Mouse (Mus musculus): ENCODE data around the gene C2cd4c. TPM values are rescaled to one million over a fixed set of nuclear protein-coding genes. Genes with fewer than 3 reads are reported as not detected.

The C2cd4c gene
- total RNA-seq, 4 experiments from 2014 or later: 0.12 to 0.31 (median 0.17) TPM

DNA sequence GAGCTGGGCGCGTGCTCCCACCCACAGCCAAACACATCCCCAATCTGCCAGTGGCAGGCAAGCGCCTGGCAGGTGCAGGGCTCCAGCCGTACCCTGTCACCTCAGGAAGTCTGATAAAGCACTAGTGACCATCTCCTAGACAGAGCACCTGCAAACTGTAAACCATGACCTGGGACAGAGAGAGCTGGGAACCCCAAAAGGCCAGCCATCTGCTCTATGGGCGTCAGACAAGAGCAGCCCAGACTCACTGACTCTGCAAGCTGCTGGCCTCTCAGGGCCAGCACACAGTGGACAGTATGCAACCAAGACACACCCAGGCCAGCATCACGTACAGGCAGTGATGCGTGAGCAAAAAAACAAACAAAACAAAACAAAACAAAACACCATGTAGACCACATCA, 34.9 kb downstream of the C2cd4c start:
- DNase-seq: no peak

DNA sequence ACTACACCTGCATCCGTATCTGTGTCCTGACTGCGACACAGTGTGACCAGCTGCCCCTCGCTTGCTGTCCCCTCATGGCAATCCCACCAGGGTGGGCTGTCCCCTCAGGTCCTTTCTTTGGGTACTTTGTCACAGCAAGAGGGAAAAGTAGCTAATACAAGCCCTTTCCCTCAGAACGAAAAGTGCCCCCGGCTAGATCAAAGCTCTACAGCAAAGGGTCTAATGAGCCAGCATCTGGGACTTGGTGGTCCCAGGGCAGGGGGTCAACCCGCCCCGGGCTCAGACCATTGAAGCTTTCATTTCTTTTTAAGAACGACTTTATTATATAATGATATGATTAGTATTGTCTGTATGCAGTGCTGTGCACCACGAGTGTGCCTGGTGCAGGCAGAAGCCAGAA, 35.5 kb downstream of the C2cd4c start:
- DNase-seq: no peak

DNA sequence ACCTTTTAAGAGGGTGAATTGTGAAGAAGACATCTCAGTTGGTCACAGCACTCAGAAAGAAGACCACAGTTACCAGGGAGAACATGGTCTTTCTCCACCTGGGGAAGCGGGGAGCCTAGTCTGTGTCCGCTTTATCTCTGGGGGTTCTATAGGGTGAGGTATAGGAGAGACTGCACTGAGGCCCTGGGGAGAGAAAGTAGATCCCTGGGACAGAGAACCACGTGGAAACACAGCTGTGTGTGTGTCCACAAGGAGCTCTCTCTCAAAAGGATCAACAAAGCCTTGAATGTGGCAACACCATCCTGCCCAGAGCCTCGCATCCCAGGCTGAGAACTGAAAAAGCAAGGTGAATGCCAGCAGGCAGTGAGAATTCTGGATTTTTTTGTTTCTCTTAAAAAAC, 36.4 kb downstream of the C2cd4c start:
- DNase-seq: no peak

DNA sequence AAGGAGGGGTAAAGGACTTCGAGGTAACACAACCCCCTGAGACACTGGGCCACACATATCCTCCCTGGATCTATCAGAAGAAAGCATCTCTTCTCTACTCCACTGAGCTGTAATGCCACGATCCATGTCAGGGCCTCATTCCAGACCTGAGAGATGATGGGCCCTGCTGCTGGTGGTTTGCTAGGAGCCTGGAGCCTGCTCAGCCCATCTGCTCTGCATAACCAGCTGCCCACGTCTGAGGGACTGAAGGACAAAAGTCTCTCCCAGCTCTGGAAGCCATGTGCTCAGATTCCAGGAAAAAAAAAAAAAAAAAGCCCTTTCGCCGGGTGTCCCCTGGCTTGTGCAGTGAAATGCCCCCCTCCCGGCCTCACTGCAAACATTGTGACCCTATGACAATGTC, 38.1 kb downstream of the C2cd4c start:
- no peak for DNase-seq

DNA sequence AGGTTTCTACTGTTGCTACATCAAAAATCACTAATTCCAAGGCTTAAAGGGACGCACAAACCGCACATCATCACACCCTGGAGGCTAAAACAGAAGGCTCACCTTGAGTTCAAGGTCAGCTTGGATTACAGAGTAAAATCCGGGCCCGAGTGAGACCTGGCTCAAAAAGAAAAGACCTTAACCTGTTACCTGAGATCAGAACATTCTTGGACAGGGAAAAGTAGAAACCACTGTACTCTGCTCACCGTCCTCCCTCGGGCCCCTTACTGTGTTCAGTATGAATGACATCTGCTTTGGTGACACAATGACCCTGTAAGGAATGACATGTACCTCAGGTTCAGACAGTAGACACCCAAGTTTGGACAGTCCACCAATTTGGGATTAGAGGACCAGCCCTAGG, 39.0 kb downstream of the C2cd4c start:
- DNase-seq: no peak

DNA sequence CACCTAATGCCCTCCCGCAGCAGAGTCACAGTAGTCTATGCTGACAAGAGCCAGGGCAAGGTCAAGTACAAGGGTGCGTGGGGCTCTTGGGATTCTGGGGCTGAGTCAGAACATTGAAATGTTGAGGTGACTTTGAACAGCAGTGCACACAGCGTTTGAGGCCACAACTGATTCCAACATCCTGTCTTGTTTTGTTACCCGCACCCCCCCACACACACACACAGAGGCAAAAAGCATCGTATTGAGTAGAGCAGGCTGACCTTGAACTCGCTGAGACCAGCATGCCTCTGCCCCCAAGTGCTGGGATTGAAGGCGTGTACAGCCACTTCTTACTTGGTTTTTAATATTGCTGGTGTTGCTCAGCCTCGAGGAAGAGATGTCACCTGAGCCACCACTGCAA, 39.5 kb downstream of the C2cd4c start:
- no peak for DNase-seq

DNA sequence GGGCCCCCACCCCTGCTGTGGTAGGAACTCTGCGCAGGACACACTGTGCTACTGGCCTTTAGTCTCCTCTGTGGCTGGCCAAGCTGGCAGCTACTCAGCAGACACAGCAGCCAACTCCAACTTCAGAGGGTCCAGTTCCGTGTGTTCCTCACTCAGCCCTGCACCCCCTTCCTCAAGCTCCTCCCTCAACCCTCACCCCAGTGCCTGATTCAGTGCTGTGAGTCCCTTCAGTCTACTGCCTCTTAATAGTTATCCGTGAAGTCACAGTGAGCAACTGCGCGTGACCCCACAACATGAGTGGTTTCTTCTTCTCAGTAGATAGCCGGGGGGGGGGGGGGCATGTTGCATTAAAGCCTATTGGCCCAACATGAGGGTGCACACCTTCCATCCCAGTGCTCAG, 40.2 kb downstream of the C2cd4c start:
- no peak for DNase-seq

DNA sequence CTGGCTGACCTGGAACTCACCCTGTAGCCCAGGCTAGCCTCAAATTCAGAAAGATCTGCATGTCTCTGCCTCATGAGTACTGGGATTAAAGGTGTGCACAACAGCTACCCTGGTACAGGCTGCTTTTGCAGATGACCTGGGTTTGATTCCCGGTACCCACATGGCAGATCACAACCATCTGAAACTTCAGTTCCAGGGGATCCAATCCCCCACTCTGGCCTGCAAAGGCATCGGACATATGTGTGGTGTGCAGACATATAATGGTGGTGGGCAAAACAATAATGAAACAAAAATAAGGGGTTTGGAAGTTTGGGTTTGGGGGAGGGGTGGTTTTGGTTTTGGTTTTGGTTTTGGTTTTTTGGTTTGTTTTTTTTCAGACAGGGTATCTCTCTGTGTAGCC, 42.5 kb downstream of the C2cd4c start:
- DNase-seq: no peak

DNA sequence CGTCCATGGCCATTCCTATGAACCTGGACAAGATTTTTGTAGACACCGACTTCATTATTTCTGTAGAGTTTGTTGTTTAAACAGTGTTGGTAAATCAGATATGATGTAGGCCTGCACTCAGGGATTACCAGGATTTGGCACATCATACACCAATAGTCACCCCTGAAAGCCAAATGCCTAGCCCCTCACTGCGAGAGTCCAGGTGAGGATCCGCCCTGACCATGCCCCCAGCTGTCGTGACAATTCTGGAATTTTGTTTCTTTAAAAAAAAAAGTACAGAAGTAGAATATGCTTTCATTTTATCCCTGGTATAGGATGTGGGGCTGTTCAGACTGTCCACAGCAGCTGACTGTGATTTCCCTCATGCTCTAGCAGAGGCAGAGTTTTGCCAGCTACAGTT, 43.9 kb downstream of the C2cd4c start:
- DNase-seq: no peak

DNA sequence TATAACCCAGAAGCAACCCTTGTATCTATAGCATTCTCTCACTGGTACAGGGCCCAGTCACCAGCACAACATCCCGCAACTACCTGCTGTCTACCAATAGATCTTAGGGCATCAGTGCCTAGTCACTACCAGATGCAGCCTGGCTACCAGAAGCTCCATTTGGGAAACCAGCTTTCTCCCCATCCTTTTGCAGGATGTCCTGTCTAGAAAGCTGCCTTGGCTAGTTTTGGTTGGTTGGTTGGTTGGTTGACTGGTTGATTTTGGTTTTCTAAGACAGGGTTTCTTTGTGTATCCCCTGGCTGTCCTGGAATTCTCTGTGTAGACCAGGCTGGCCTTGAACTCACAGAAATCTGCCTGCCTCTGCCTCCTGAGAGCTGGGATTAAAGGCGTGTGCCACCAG, 54.1 kb downstream of the C2cd4c start:
- DNase-seq: no peak

DNA sequence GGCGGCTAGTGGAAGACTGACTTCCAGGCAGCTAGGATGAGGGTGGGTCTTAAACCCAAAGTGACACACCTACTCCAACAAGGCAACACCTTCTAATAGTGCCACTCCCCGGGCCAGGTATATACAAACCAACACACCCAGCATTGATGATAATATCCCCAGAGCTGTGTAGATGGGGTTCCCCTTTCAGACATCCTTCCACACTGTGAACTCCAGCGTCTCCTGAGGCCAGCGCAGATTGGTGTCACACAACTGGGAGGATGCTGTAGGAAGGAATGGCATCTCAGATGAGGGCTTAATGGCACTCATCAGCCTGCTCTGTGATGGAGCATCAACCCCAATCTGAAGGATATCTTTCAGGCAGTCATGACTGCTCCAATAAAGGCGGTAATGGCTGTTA, 56.3 kb downstream of the C2cd4c start:
- no peak for DNase-seq

DNA sequence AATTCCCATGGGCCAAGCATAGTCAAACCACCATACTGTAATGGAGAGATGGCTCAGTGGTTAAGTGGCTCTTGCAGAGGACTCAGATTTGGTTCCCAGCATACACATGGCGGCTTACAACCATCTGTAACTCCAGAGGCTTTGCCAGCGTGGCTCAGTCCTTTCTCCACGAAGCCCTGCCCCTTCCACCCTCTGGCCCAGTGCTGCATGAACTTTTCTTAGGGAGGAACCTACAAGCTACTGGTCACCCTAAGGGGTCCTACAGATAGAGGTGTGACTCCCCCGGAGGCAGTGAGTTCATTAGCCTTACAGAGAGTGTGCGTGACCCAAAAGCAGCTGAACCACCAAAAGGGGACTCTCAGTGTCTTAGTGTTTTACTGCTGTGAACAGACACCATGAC, 56.9 kb downstream of the C2cd4c start:
- DNase-seq: no peak

Other genes with a start within 250 kb of the C2cd4c start
- gene Vmn2r83, start 145.3 kb downstream of the C2cd4c start, total RNA-seq (2022): not detected
- gene Plpp2, start 80.2 kb downstream of the C2cd4c start, total RNA-seq (2022): 10 to 100 TPM; 21.3 to 49.8 (median 30.1) TPM
- gene Mier2, start 58.8 kb downstream of the C2cd4c start, total RNA-seq (2022): 10 to 100 TPM; 24.2 to 49.8 (median 41.4) TPM
- gene Theg, start 26.7 kb downstream of the C2cd4c start, total RNA-seq (2022): not detected
- gene Shc2, start 23.9 kb upstream of the C2cd4c start, total RNA-seq (2022): 10 to 100 TPM in 1 of 4 experiments, 1 to 10 TPM in 3; 3.6 to 11.4 (median 6.0) TPM
- gene Odf3l2, start 31.7 kb upstream of the C2cd4c start, total RNA-seq (2022): not detected
- not detected for gene Madcam1, start 50.5 kb upstream of the C2cd4c start, total RNA-seq (2022)
- gene Tpgs1, start 55.3 kb upstream of the C2cd4c start, total RNA-seq (2022): 10 to 100 TPM; 37.8 to 41.6 (median 39.3) TPM
- gene Cdc34, start 68.2 kb upstream of the C2cd4c start, total RNA-seq (2022): 10 to 100 TPM; 50.9 to 77.7 (median 69.2) TPM
- 1 to 10 TPM; 1.2 to 2.2 (median 1.7) TPM for gene Gzmm, start 75.0 kb upstream of the C2cd4c start, total RNA-seq (2022)
- gene Bsg, start 90.5 kb upstream of the C2cd4c start, total RNA-seq (2022): 100 to 1,000 TPM; 578 to 598 (median 581) TPM
- gene Hcn2, start 102.6 kb upstream of the C2cd4c start, total RNA-seq (2022): 10 to 100 TPM in 2 of 4 experiments, 1 to 10 TPM in 2; 8.1 to 10.9 (median 10.3) TPM
- 10 to 100 TPM; 58.5 to 79.0 (median 70.8) TPM for gene Polrmt, start 132.6 kb upstream of the C2cd4c start, total RNA-seq (2022)
- gene Fgf22, start 141.1 kb upstream of the C2cd4c start, total RNA-seq (2022): 1 to 10 TPM in 2 of 4 experiments, under 1 TPM in 1, not detected in 1; 0.38 to 1.2 (median 1.1) TPM
- gene Rnf126, start 152.9 kb upstream of the C2cd4c start, total RNA-seq (2022): 10 to 100 TPM; 45.2 to 61.9 (median 50.8) TPM
- 10 to 100 TPM in 2 of 4 experiments, 1 to 10 TPM in 2; 8.8 to 55.0 (median 26.2) TPM for gene Fstl3, start 163.2 kb upstream of the C2cd4c start, total RNA-seq (2022)
- gene Prss57, start 176.9 kb upstream of the C2cd4c start, total RNA-seq (2022): under 1 TPM in 2 of 4 experiments, not detected in 2; 0.13 to 0.38 TPM
- 100 to 1,000 TPM in 2 of 4 experiments, 10 to 100 TPM in 2; 72.7 to 123 (median 96.1) TPM for gene Palm, start 179.5 kb upstream of the C2cd4c start, total RNA-seq (2022)
- under 1 TPM; 0.64 to 0.95 (median 0.70) TPM for gene Misp, start 207.0 kb upstream of the C2cd4c start, total RNA-seq (2022)
- gene Ptbp1, start 240.4 kb upstream of the C2cd4c start, total RNA-seq (2022): 100 to 1,000 TPM; 249 to 275 (median 255) TPM